Mouse (Mus musculus) midbrain, embryonic 14.5 days (tissue): ENCODE results near the gene Srebf1. TPM values are rescaled to one million over a fixed set of nuclear protein-coding genes. Genes with fewer than 3 reads are reported as not detected.
A peak's percentile ranks its signal among the peaks of the same experiment; 100 is the strongest.

Experiments used
- ATAC-seq: fragments of 200-750 bp; cut with Nextera tagmentation; 2 replicates; pipeline ENCODE4 v1.8.0; 2017; ENCODE audit warnings: moderate number of reproducible peaks, moderate library complexity; ENCODE audit not compliant: low FRiP score, low TSS enrichment
- DNase-seq: peaks from one replicate; pipeline ENCODE4 v3.0.0-alpha.2; 2015
- H3K27ac ChIP-seq: fragments of 300-500 bp; sonication (generic); replicated peaks from 2 replicates; pipeline ENCODE4 v1.5.1; 2014; ENCODE audit warnings: mild to moderate bottlenecking, low read depth, low read length, moderate library complexity
- H3K27me3 ChIP-seq: fragments of 300-500 bp; sonication (generic); 2 replicates; pipeline ENCODE4 v1.6.1; 2014; ENCODE audit warnings: low read length, control low read depth, mixed read lengths; ENCODE audit not compliant: control insufficient read depth, insufficient read depth
- H3K36me3 ChIP-seq: fragments of 300-500 bp; sonication (generic); 2 replicates; pipeline ENCODE4 v1.6.1; 2014; ENCODE audit warnings: low read length, control low read depth; ENCODE audit not compliant: control insufficient read depth, insufficient read depth
- H3K4me1 ChIP-seq: fragments of 300-500 bp; sonication (generic); 2 replicates; pipeline ENCODE4 v1.6.1; 2014; ENCODE audit warnings: mild to moderate bottlenecking, antibody characterized with exemption, low read length, control low read depth; ENCODE audit not compliant: control insufficient read depth, insufficient read depth
- H3K4me2 ChIP-seq: fragments of 300-500 bp; sonication (generic); 2 replicates; pipeline ENCODE4 v1.6.1; 2014; ENCODE audit warnings: mild to moderate bottlenecking, low read length, moderate library complexity
- H3K4me3 ChIP-seq: fragments of 300-500 bp; sonication (generic); replicated peaks from 2 replicates; pipeline ENCODE4 v1.5.1; 2014; ENCODE audit warnings: low read depth, low read length
- H3K9ac ChIP-seq: fragments of 300-500 bp; sonication (generic); replicated peaks from 2 replicates; pipeline ENCODE4 v1.6.1; 2014; ENCODE audit warnings: mild to moderate bottlenecking, low read length, moderate library complexity
- H3K9me3 ChIP-seq: fragments of 300-500 bp; sonication (generic); 2 replicates; pipeline ENCODE4 v1.6.1; 2016; ENCODE audit warnings: low read length, control low read depth, mixed read lengths; ENCODE audit not compliant: control insufficient read depth
- WGBS: fragments of 180-500 bp; shearing (Covaris S2); extraction: QIAGEN DNeasy Blood & Tissue Kit; methylation state at CpG from one replicate; pipeline ENCODE4 v1.1.7; 2014; 5-methylcytosine and 5-hydroxymethylcytosine counted together
- polyA plus RNA-seq: library from polyadenylated mRNA; unstranded; fragments of >200 nt; fragmentation: Nextera tagmentation; extraction: Ambion mirVana; gene quantifications from 2 replicates; pipeline ENCODE4 v1.2.1, GENCODE M21; 2014

Gene Srebf1
- polyA plus RNA-seq, 1 experiment from 2014 or later = 34.5 TPM

- peak overlapping the region; percentile 70 for H3K4me3 ChIP-seq
- peaks cover 61% of the 10 kb centered on the region for H3K4me1 ChIP-seq
- DNase-seq (peak; percentile 90), ATAC-seq (peak; percentile 74)
- H3K4me2 ChIP-seq = peak overlapping the region; percentile 98
- 0 out of 2 replicates have a peak, but pooled peaks cover 2% of the 10 kb centered on the region for H3K36me3 ChIP-seq
- 1% methylated on average over 42 of the region's 42 CpGs for WGBS
- no peaks in the 10 kb centered on the region for H3K9me3 ChIP-seq
- peak overlapping the region; percentile 89 for H3K9ac ChIP-seq
- H3K27ac ChIP-seq = peak overlapping the region; percentile 100
- H3K27me3 ChIP-seq = no peaks in the 10 kb centered on the region
These were observed 45.3 kb downstream of the Srebf1 start for GRCm38 (mm10) chr11:60176975-60177657.

DNA sequence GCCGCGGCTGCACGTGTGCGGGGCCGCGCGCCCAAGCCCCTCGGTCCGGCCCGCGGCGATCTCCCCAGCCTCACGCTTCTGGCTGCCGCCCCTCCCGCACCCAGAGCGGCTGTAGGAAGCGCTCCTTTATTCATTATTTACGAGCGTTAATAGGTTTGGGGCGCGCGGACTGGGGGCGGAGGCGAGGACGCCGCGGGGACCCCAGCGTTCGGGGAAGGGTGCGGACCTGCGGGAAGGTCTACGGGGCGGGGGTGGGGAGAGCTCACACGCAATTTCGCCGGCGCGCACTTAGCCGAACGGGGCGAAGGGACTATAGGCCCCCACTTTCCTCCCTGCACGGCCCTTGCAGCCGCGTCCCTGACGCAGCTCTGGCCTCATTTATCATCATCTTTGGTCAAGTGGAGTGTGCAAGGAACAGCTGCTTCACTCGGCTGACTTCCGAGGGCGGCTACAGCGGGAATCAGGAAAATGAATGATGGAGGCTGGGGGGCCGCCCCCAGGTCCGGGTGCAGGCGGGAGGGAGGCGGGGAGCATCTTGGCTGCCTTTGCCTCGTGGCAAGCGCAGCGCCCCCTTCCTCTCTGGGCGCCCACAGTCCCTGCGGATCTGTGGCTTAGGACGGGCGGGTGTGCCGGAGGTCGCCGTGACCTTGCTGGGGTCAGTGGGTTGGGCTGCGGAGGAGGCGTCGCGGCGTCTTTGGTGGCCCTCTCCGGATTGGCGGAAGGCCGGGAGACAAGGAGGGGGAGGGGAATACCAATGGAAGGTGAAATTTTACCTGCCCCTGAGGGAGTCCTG lies 46.0 kb downstream of the Srebf1 start:
- peaks cover 54% of the 10 kb centered on the region for H3K4me1 ChIP-seq
- H3K4me3 ChIP-seq = peak overlapping the region; percentile 70
- under 1% methylated on average over 71 of the region's 71 CpGs for WGBS
- no peaks in the 10 kb centered on the region for H3K9me3 ChIP-seq
- ATAC-seq (peak; percentile 44), DNase-seq (peak; percentile 81)
- H3K27ac ChIP-seq = peak overlapping the region; percentile 100
- H3K36me3 ChIP-seq = 0 out of 2 replicates have a peak, but pooled peaks cover 2% of the 10 kb centered on the region
- no peaks in the 10 kb centered on the region for H3K27me3 ChIP-seq
- H3K4me2 ChIP-seq = peak overlapping the region; percentile 98
- H3K9ac ChIP-seq = peak overlapping the region; percentile 89

- WGBS = under 1% methylated on average over 65 of the region's 66 CpGs
- Histone ChIP-seq H3K4me3 (peak overlapping the region; percentile 70), H3K4me1 (peaks cover 46% of the 10 kb centered on the region), H3K36me3 (no peaks in the 10 kb centered on the region), H3K4me2 (peak overlapping the region; percentile 98), H3K27ac (peak overlapping the region; percentile 100), H3K27me3 (no peaks in the 10 kb centered on the region), H3K9me3 (no peaks in the 10 kb centered on the region), H3K9ac (peak overlapping the region; percentile 89)
- ATAC-seq (peak; percentile 60), DNase-seq (peak; percentile 84)
These were observed 46.8 kb downstream of the Srebf1 start for GRCm38 (mm10) chr11:60175371-60176181.

DNA sequence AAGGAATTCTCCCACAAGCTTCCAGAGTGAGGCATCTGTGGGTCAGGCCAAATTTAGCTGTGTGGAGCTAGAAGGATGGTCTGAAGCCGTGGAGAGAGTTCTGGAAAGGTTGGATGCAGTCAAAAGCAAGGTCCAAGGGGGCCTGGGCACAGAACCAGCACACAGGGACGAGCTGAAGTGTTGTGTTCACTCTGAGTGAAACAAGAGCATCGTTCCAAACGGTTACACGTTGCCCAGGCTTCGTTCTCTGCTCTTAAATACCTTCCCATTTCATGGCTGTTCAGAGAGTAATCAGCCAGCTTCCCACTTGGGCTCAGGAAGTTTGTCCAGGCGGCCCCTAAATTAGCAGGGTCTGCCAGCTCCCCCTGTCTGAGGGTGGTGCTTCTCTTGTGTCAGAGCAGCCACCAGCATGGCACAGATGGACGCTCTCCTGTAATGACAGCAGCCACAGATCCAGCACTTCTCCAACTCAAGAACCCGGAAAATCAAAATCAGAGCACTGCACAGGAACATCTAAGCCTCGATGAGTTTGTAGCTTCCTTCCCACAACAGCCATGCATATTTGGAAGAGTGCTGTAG lies 48.7 kb downstream of the Srebf1 start:
- Histone ChIP-seq H3K4me3 (no peak overlapping the region), H3K4me1 (peaks cover 41% of the 10 kb centered on the region), H3K36me3 (no peaks in the 10 kb centered on the region), H3K9me3 (no peaks in the 10 kb centered on the region), H3K27ac (no peak overlapping the region), H3K27me3 (no peaks in the 10 kb centered on the region), H3K4me2 (no peak overlapping the region), H3K9ac (no peak overlapping the region)
- no peak for DNase-seq
- no peak for ATAC-seq
- 87% methylated on average over 10 of the region's 10 CpGs for WGBS

GRCm38 (mm10) chr11:60172074-60172473 lies 50.3 kb downstream of the Srebf1 start:
- 96% methylated on average over 3 of the region's 3 CpGs for WGBS
- H3K4me1 ChIP-seq = peaks cover 43% of the 10 kb centered on the region

DNA sequence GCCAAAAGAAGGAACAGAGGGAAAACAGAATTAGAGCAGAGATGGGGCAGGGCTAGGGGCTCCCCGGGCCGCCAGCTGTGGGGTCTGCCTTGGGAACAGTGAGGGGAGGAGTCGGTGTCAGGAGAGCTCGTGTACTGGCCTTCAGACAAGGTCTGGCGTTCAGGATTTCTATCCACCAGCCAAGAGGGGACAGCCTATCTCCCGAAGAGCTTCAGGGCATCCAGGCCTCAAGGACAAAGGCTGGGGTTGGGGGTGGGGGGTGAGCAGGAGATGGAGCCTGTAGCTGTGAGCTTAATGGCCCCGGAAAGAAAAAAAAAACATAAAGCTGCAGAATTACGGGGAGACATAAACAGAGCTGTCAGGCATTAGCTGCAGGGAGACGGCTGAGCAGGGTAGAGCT lies 53.6 kb downstream of the Srebf1 start:
- ATAC-seq (no peak; the same call in 1 of the 2 replicates), DNase-seq (peak; percentile 48)
- peak overlapping the region; percentile 82 for H3K27ac ChIP-seq
- no peaks in the 10 kb centered on the region for H3K27me3 ChIP-seq
- no peaks in the 10 kb centered on the region for H3K36me3 ChIP-seq
- WGBS = 10% methylated on average over 9 of the region's 9 CpGs
- peak overlapping the region; percentile 21; the same call in 1 of the 2 replicates for H3K4me2 ChIP-seq
- peaks cover 45% of the 10 kb centered on the region for H3K4me1 ChIP-seq
- H3K9ac ChIP-seq = peak overlapping the region; percentile 20; the same call in 1 of the 2 replicates
- H3K9me3 ChIP-seq = no peaks in the 10 kb centered on the region
- H3K4me3 ChIP-seq = no peak overlapping the region

More at GRCm38 (mm10) chr11:60172074-60172473, 50.3 kb downstream of the Srebf1 start:
- no peaks in the 10 kb centered on the region for H3K27me3 ChIP-seq
- H3K4me2 ChIP-seq = no peak overlapping the region
- H3K36me3 ChIP-seq = no peaks in the 10 kb centered on the region
- no peaks in the 10 kb centered on the region for H3K9me3 ChIP-seq
- ATAC-seq (no peak), DNase-seq (no peak)
- H3K9ac ChIP-seq = no peak overlapping the region
- no peak overlapping the region for H3K4me3 ChIP-seq
- no peak overlapping the region for H3K27ac ChIP-seq

DNA sequence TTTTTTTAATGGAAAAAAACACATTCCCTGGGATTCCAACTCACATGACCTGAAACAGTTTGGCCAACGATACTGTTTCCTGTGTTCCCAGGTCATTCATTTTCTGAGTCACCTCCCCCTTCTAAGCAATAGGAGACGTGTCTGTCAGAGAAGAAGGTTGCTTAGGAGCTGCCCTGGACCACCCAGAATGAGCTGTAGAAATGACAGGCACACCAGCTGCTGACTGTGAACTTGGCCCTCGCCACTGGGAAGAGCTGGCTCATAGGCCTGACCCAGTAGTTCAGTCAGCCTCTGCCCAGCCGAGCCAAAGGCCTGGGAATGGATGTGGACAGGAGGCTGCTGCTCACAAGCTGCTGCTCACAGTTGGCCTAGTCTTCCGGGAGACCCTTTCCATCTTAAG lies 57.3 kb downstream of the Srebf1 start:
- no peak overlapping the region for H3K4me2 ChIP-seq
- DNase-seq (no peak), ATAC-seq (no peak)
- no peak overlapping the region for H3K4me3 ChIP-seq
- H3K36me3 ChIP-seq = no peaks in the 10 kb centered on the region
- no peak overlapping the region for H3K9ac ChIP-seq
- H3K27me3 ChIP-seq = no peaks in the 10 kb centered on the region
- no peaks in the 10 kb centered on the region for H3K9me3 ChIP-seq
- no peak overlapping the region for H3K27ac ChIP-seq
- WGBS = 53% methylated on average over 5 of the region's 5 CpGs
- H3K4me1 ChIP-seq = peaks cover 75% of the 10 kb centered on the region

GRCm38 (mm10) chr11:60164450-60164849 lies 57.9 kb downstream of the Srebf1 start:
- H3K27me3 ChIP-seq = no peaks in the 10 kb centered on the region
- no peaks in the 10 kb centered on the region for H3K9me3 ChIP-seq
- no peaks in the 10 kb centered on the region for H3K36me3 ChIP-seq
- H3K4me2 ChIP-seq = no peak overlapping the region
- DNase-seq = no peak
- no peak overlapping the region for H3K9ac ChIP-seq
- no peak overlapping the region for H3K27ac ChIP-seq
- ATAC-seq = no peak
- H3K4me3 ChIP-seq = no peak overlapping the region
- WGBS = 88% methylated on average over 6 of the region's 6 CpGs
- H3K4me1 ChIP-seq = peaks cover 75% of the 10 kb centered on the region
